Mouse (Mus musculus): ENCODE data around the gene Tmem233.

The Tmem233 gene

DNA sequence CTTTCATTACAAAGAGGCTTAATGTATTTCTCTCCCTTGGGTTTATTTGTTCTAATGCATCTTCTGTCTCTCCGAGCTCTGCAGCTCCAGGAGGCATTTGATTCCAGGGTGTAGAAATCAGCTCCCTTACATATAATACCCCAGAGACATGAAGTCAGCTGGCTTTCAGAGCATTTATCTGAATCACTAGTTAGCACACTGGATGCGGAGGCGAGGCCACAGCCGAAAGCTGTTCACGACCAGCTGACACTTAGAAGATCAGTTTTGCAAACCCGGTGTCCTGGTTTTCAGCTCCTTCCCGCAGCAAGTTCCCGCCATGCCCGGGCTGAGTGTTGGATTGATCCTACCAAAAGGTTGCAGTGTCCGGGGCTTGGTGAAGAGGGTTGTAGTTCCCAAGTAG lies 78.8 kb downstream of the Tmem233 start:
- DNase-seq (ENCODE audit: low read depth, low spot score), result no peak

DNA sequence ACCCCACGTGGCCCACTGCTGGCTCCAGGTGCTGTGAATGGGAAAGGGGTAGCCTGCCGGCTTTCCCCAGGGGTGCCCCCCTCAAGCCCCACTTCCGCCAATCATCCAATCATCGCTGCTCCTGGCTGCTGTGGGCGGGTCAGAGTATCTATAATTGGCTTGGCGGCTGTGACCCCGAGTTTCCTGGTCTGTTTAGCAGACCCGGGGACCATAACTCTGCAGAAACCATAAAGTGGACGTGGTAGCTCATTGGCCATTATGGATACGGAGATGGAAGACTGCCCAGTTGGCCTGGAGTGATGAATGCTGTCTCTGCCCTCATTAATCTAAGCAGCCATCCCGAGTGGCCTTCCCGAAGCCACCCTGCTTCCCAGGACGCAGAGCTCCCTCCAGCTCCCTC lies 79.2 kb downstream of the Tmem233 start:
- DNase-seq (ENCODE audit: low read depth, low spot score), result no peak

DNA sequence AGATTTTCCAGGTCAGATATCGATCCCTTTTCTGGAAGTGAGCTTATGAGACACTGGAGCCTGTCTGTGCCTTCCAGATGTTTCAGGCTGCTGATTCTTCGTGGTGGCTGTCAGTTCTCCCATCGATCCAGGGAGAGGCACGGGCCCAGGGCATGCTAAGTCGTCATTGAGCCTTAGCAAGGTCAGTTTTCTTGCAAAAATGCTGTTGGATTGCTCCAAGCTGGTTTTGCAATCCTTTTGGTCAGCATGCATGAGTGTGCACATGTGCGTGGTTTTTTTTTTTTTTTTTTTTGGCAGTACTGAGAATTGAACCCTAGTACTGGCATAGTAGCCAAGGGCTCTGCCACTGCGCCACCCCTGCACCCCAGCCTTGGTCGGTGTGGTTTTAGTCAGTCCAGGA lies 79.9 kb downstream of the Tmem233 start:
- DNase-seq (ENCODE audit: low read depth, low spot score), result no peak

DNA sequence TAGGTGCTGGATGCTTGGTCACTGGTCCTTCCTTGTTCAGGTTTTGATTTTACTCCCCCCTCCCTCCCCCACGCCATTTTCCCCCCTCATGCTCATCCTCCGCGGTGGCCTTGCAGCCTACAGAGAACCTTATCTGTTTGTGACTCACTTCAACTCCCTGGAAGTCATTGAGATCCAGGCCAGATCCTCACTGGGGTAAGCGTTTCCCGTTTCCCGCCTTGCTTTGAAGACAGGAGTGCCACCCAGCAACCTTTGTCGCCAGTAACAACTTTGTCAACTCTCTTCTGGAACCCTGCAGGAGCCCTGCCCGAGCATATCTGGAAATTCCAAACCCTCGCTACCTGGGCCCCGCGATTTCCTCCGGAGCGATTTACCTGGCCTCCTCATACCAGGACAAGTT lies 85.7 kb downstream of the Tmem233 start:
- no peak for DNase-seq (ENCODE audit: low read depth, low spot score)

DNA sequence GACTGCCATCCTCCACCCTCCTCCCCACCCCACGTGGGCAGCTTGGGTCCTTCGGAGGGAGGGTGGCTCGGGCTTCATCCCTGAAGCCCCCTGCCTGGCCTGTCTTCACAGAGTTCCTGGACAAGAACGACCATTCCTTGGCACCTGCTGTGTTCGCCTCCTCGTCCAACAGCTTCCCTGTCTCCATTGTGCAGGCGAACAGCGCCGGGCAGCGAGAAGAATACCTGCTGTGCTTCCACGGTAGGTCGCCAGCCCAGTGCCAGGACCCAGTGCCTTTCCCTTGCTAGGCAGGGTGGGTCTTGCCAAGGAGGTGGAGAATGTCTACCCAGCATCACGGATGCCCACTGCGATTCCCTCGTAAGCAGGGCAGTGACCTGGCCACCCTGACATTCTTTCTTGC lies 88.9 kb downstream of the Tmem233 start:
- DNase-seq (ENCODE audit: low read depth, low spot score), result no peak

DNA sequence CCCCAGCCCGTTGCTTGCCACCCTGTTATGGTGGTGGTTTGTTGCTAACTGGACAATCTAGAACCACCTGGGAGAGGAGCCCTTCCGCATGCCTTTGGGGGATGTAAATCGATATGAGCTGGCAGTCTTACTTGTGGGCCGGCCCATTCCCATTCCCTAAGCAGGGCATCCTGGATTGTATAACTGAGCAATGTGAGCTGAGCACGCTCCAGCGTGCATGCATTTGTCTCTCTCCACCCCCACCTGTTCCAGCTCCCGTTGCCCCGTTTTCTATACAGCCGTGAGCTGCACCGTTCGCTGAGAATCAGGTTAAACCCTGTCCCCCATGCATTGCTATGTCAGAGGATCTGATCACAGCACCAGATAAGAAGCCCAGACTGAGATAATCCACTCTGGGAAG lies 91.3 kb downstream of the Tmem233 start:
- DNase-seq (ENCODE audit: low read depth, low spot score), result no peak
